Mouse (Mus musculus) adrenal gland, adult 8-10 months (tissue): ENCODE data around the gene 4930438A08Rik. TPM values are rescaled to one million over a fixed set of nuclear protein-coding genes. Genes with fewer than 3 reads are reported as not detected.
"Not testable (repeated sequence)": the region's sequence is repeated elsewhere in the genome, so short reads cannot be mapped to it uniquely, and the experiment has no call there.

Experiments used
- DNase-seq: peaks from one replicate; pipeline ENCODE4 v3.0.0; 2022
- total RNA-seq, 4 experiments: library from RNA; stranded (reverse); gene quantifications; 2 replicates each; pipeline ENCODE4 v1.2.4; 2022

Gene 4930438A08Rik
- total RNA-seq, 4 experiments from 2014 or later = not detected

GRCm38 (mm10) chr11:58282518-58282917 is 7.9 kb downstream of the 4930438A08Rik start:
- DNase-seq = no peak

GRCm38 (mm10) chr11:58289992-58290682 is 15.5 kb downstream of the 4930438A08Rik start:
- DNase-seq = no peak

GRCm38 (mm10) chr11:58290812-58291211 is 16.2 kb downstream of the 4930438A08Rik start:
- no peak for DNase-seq

- DNase-seq = no peak
Measured at GRCm38 (mm10) chr11:58292791-58293190, 18.2 kb downstream of the 4930438A08Rik start.

GRCm38 (mm10) chr11:58297396-58297795 is 22.8 kb downstream of the 4930438A08Rik start:
- DNase-seq = no peak

GRCm38 (mm10) chr11:58301057-58301456 is 26.5 kb downstream of the 4930438A08Rik start:
- peak; percentile 69 for DNase-seq

GRCm38 (mm10) chr11:58301837-58302754 is 27.5 kb downstream of the 4930438A08Rik start:
- DNase-seq = peak; percentile 98

- no peak for DNase-seq
Measured at GRCm38 (mm10) chr11:58302774-58303445, 28.3 kb downstream of the 4930438A08Rik start.

GRCm38 (mm10) chr11:58303594-58303993 is 29.0 kb downstream of the 4930438A08Rik start:
- no peak for DNase-seq

- DNase-seq = not testable (repeated sequence)
Measured at GRCm38 (mm10) chr11:58305299-58305698, 30.7 kb downstream of the 4930438A08Rik start.

- DNase-seq = peak; percentile 96
Measured at GRCm38 (mm10) chr11:58306860-58307308, 32.3 kb downstream of the 4930438A08Rik start, which contains the start of gene Zfp692. Zfp692 (plus strand) TSS chr11:58307069.

GRCm38 (mm10) chr11:58307411-58308080 is 32.9 kb downstream of the 4930438A08Rik start:
- no peak for DNase-seq

GRCm38 (mm10) chr11:58308661-58309060 is 34.1 kb downstream of the 4930438A08Rik start:
- DNase-seq = no peak

- no peak for DNase-seq
Measured at GRCm38 (mm10) chr11:58314069-58314468, 39.5 kb downstream of the 4930438A08Rik start.

- DNase-seq = no peak
Measured at GRCm38 (mm10) chr11:58315536-58316168, 41.1 kb downstream of the 4930438A08Rik start.

GRCm38 (mm10) chr11:58316344-58316743 is 41.7 kb downstream of the 4930438A08Rik start:
- DNase-seq = no peak

- no peak for DNase-seq
Measured at GRCm38 (mm10) chr11:58316768-58317390, 42.3 kb downstream of the 4930438A08Rik start.

GRCm38 (mm10) chr11:58322824-58323569 is 48.4 kb downstream of the 4930438A08Rik start:
- peak; percentile 97 for DNase-seq

- DNase-seq = no peak
Measured at GRCm38 (mm10) chr11:58323570-58324340, 49.2 kb downstream of the 4930438A08Rik start.
